In genomic region chr11:116616438-116617118, GRCm38 (mm10) we compare ENCODE assay signal across 9 mouse cellular contexts. TPM values are rescaled to one million over a fixed set of nuclear protein-coding genes. Genes with fewer than 3 reads are reported as not detected.
DNase-seq lines count a peak whose midpoint lies in the region; ATAC-seq and TF ChIP-seq lines count a peak whose summit lies in the region.
"Had no signal": no experiment of that assay in that cellular context is flagged by ENCODE, and none has a peak within 500 bp of the region (broad histone marks: within the 10 kb centered on the region; RNA-seq: fewer than 3 reads in every experiment).

No protein-coding gene starts in this region.

- peaks cover 48% of the 10 kb centered on the region for H3K4me1 ChIP-seq in heart, embryonic 16.5 days (ENCODE audit: control insufficient read depth, insufficient read depth, low read length)

- H3K27ac ChIP-seq in heart, embryonic 16.5 days (ENCODE audit: low read length), result peak overlapping the region; percentile 28
- H3K27ac ChIP-seq: hindbrain, embryonic 15.5 days had no signal

- no peak overlapping the region for H3K4me3 ChIP-seq in heart, embryonic 16.5 days (ENCODE audit: low read length)
- H3K4me3 ChIP-seq in myocyte, result peak overlapping the region; percentile 18
- H3K4me3 ChIP-seq: hindbrain, embryonic 15.5 days had no signal

- no peaks in the 10 kb centered on the region for H3K36me3 ChIP-seq in heart, embryonic 16.5 days (ENCODE audit: control insufficient read depth, insufficient read depth)
- no peaks in the 10 kb centered on the region for H3K36me3 ChIP-seq in myocyte (ENCODE audit: control insufficient read depth, insufficient read depth)
- H3K36me3 ChIP-seq: hindbrain, embryonic 15.5 days had no signal

- H3K27me3 ChIP-seq in heart, embryonic 16.5 days (ENCODE audit: control insufficient read depth, insufficient read depth, low read length), result no peaks in the 10 kb centered on the region
- no peaks in the 10 kb centered on the region for H3K27me3 ChIP-seq in myocyte (ENCODE audit: control insufficient read depth, insufficient read depth, insufficient read length)
- H3K27me3 ChIP-seq: hindbrain, embryonic 15.5 days had no signal

- no peak for ATAC-seq in heart, embryonic 16.5 days (replicated peaks; ENCODE audit: extremely low read depth, insufficient read depth, low FRiP score)
- ATAC-seq in erythroid progenitor cell, adult 5-6 weeks (replicated peaks; ENCODE audit: low FRiP score, poor library complexity, severe bottlenecking), result no peak

- intact Hi-C loops in left cerebral cortex, postnatal 14 days (cut with DNase I), result no loop called here

- TF ChIP-seq POLR2A in myocyte (IDR thresholded peaks at IDR 0.05; ENCODE audit: insufficient read length, low read depth), result peak; percentile 44

- 72% methylated on average over 10 of the region's 10 CpGs for WGBS in heart, embryonic 16.5 days

- no peak overlapping the region for H3ac ChIP-seq in myocyte (ENCODE audit: control insufficient read depth, insufficient read length)

- peaks cover 28% of the 10 kb centered on the region for H3K79me2 ChIP-seq in myocyte (ENCODE audit: control insufficient read depth, insufficient read depth)

- peak overlapping the region; percentile 7; the same call in 1 of the 2 replicates for H3K4me2 ChIP-seq in heart, embryonic 16.5 days (ENCODE audit: low read depth, low read length)
- peak overlapping the region; percentile 88 for H3K4me2 ChIP-seq in myocyte (ENCODE audit: low read depth)
- H3K4me2 ChIP-seq: hindbrain, embryonic 15.5 days had no signal

- no peak overlapping the region for H3K9ac ChIP-seq in heart, embryonic 16.5 days (ENCODE audit: low read length)
- H3K9ac ChIP-seq: hindbrain, embryonic 15.5 days had no signal

- peak; percentile 32 for DNase-seq in layer of hippocampus, adult 9-11 months
- DNase-seq in layer of hippocampus, adult 9-10 months (ENCODE audit: low spot score), result no peak
- DNase-seq in Muller cell, postnatal 12 days (ENCODE audit: inconsistent ontology term), result peak; percentile 22
- DNase-seq in c-Kit-positive CD71-positive TER-119-positive erythroid progenitor cells, embryonic 14.5 days (ENCODE audit: low spot score), result no peak
- no peak for DNase-seq in left cerebral cortex, postnatal 14 days (ENCODE audit: low spot score in 2 of 2)

- no peaks in the 10 kb centered on the region for H3K9me3 ChIP-seq in heart, embryonic 16.5 days (replicated peaks; ENCODE audit: control insufficient read depth, low read length)
- H3K9me3 ChIP-seq: hindbrain, embryonic 15.5 days had no signal

TF ChIP-seq in myocyte, 11 proteins besides CTCF, POLR2A, EP300 and RAD21:
- peak; percentile 58; the same call in 1 of the 2 replicates for TF ChIP-seq CEBPB (IDR thresholded peaks at IDR 0.05; ENCODE audit: insufficient read depth, poor library complexity, severe bottlenecking)
- TF ChIP-seq SRF (IDR thresholded peaks at IDR 0.05; ENCODE audit: control insufficient read depth, insufficient read length, low read depth), result no peak
- TF ChIP-seq REST (IDR thresholded peaks at IDR 0.05; ENCODE audit: insufficient read depth, insufficient read length), result no peak
- TF ChIP-seq MAX (IDR thresholded peaks at IDR 0.05; ENCODE audit: low read depth), result no peak
- TF ChIP-seq USF1 (IDR thresholded peaks at IDR 0.05; ENCODE audit: low read depth), result no peak
- TF ChIP-seq MYOD1 (IDR thresholded peaks at IDR 0.05; ENCODE audit: control insufficient read depth in 1 of 3, insufficient read length in 2 of 3, low read depth in 2 of 3), result peak in 2 of 3 experiments; percentile 24 to 87
- no peak for TF ChIP-seq E2F4 (IDR thresholded peaks at IDR 0.05; ENCODE audit: insufficient read depth)
- TF ChIP-seq TCF3 (IDR thresholded peaks at IDR 0.05; ENCODE audit: insufficient read length, low read depth), result no peak
- peak in 1 of 3 experiments; percentile 77 for TF ChIP-seq MYOG (IDR thresholded peaks at IDR 0.05; ENCODE audit: control insufficient read depth in 1 of 3, insufficient read depth in 1 of 3, insufficient read length in 2 of 3, low read depth in 2 of 3)
- TF ChIP-seq TCF12 (IDR thresholded peaks at IDR 0.05; ENCODE audit: insufficient read depth, poor library complexity, severe bottlenecking), result no peak
- TF ChIP-seq POLR2AphosphoS2 (IDR thresholded peaks at IDR 0.05; ENCODE audit: insufficient read length, low read depth), result peak; percentile 46
TF ChIP-seq in myocyte: peak in this region for 4.

RNA-seq across cellular contexts. Expression of gene Rhbdf2, which starts 10.2 kb away (rescaled TPM):
- 9.9 and 10.3 TPM in 2 replicates for polyA plus RNA-seq in heart, embryonic 16.5 days (2015; fragmentation: Nextera tagmentation; extraction: Ambion mirVana)
- polyA plus RNA-seq in myocyte (2012; fragmentation: generic; extraction: Trizol), result 16.2 TPM
- 6.3 and 12.6 TPM in 2 replicates for total RNA-seq in erythroid progenitor cell, adult 5-6 weeks (2015; ENCODE audit: low replicate concordance)
- 5.9 and 11.5 TPM in 2 replicates for total RNA-seq in erythroid progenitor cell, adult 5-6 weeks (2017; ENCODE audit: low replicate concordance)
- total RNA-seq in left cerebral cortex, postnatal 14 days (2021), result 1 to 10 TPM; 1.5 to 1.9 TPM

RNA-seq across cellular contexts. Expression of gene Aanat, which starts 30.3 kb away (rescaled TPM):
- polyA plus RNA-seq in heart, embryonic 16.5 days (2015; fragmentation: Nextera tagmentation; extraction: Ambion mirVana), result not detected in 2 replicates
- not detected for polyA plus RNA-seq in myocyte (2012; fragmentation: generic; extraction: Trizol)
- not detected in 2 replicates for total RNA-seq in erythroid progenitor cell, adult 5-6 weeks (2015; ENCODE audit: low replicate concordance)
- not detected in 2 replicates for total RNA-seq in erythroid progenitor cell, adult 5-6 weeks (2017; ENCODE audit: low replicate concordance)
- total RNA-seq in left cerebral cortex, postnatal 14 days (2021), result under 1 TPM; 0.34 to 0.35 TPM
- polyA plus RNA-seq: hindbrain, embryonic 15.5 days had no signal

RNA-seq across cellular contexts. Expression of gene Ube2o, which starts 35.3 kb away (rescaled TPM):
- 5.5 and 6.9 TPM in 2 replicates for polyA plus RNA-seq in heart, embryonic 16.5 days (2015; fragmentation: Nextera tagmentation; extraction: Ambion mirVana)
- 27.1 TPM for polyA plus RNA-seq in myocyte (2012; fragmentation: generic; extraction: Trizol)
- 95.5 and 136 TPM in 2 replicates for total RNA-seq in erythroid progenitor cell, adult 5-6 weeks (2015; ENCODE audit: low replicate concordance)
- total RNA-seq in erythroid progenitor cell, adult 5-6 weeks (2017; ENCODE audit: low replicate concordance), result 126 and 150 TPM in 2 replicates
- total RNA-seq in left cerebral cortex, postnatal 14 days (2021), result 100 to 1,000 TPM; 134 to 139 TPM

RNA-seq across cellular contexts. Expression of gene Prcd, which starts 36.8 kb away (rescaled TPM):
- polyA plus RNA-seq in heart, embryonic 16.5 days (2015; fragmentation: Nextera tagmentation; extraction: Ambion mirVana), result 1.7 and 2.5 TPM in 2 replicates
- 0.74 TPM for polyA plus RNA-seq in myocyte (2012; fragmentation: generic; extraction: Trizol)
- total RNA-seq in erythroid progenitor cell, adult 5-6 weeks (2015; ENCODE audit: low replicate concordance), result not detected in 2 replicates
- total RNA-seq in erythroid progenitor cell, adult 5-6 weeks (2017; ENCODE audit: low replicate concordance), result not detected in 2 replicates
- 1 to 10 TPM; 2.8 to 3.0 TPM for total RNA-seq in left cerebral cortex, postnatal 14 days (2021)

RNA-seq across cellular contexts. Expression of gene Cygb, which starts 37.5 kb away (rescaled TPM):
- 11.6 and 12.3 TPM in 2 replicates for polyA plus RNA-seq in heart, embryonic 16.5 days (2015; fragmentation: Nextera tagmentation; extraction: Ambion mirVana)
- polyA plus RNA-seq in myocyte (2012; fragmentation: generic; extraction: Trizol), result 0.47 TPM
- total RNA-seq in erythroid progenitor cell, adult 5-6 weeks (2015; ENCODE audit: low replicate concordance), result not detected in 2 replicates
- total RNA-seq in erythroid progenitor cell, adult 5-6 weeks (2017; ENCODE audit: low replicate concordance), result not detected in 2 replicates
- 10 to 100 TPM; 26.7 to 34.7 TPM for total RNA-seq in left cerebral cortex, postnatal 14 days (2021)

Comparison
In these comparisons a context has a peak if more than half of its experiments do, and no peak if none do; other contexts are left out.
1. DNase-seq: peak in layer of hippocampus, adult 9-11 months (single experiment) and Muller cell, postnatal 12 days (single experiment); none in layer of hippocampus, adult 9-10 months (single experiment), c-Kit-positive CD71-positive TER-119-positive erythroid progenitor cells, embryonic 14.5 days (single experiment) and left cerebral cortex, postnatal 14 days (0 of 2).